Mouse (Mus musculus) macrophage (primary cell): ENCODE data around the gene Sphkap. TPM values are rescaled to one million over a fixed set of nuclear protein-coding genes. Genes with fewer than 3 reads are reported as not detected.

Source experiments
- H3K27ac ChIP-seq: fragments of 350-480 bp; formaldehyde crosslinking; 2 replicates; pipeline ENCODE4 v1.9.0; 2021
- H3K36me3 ChIP-seq: fragments of 350-480 bp; formaldehyde crosslinking; 2 replicates; pipeline ENCODE4 v1.9.0; 2021; ENCODE audit errors: inconsistent target
- H3K4me3 ChIP-seq: fragments of 350-480 bp; formaldehyde crosslinking; 2 replicates; pipeline ENCODE4 v1.9.0; 2021; ENCODE audit errors: inconsistent target
- H3K79me2 ChIP-seq: fragments of 350-480 bp; formaldehyde crosslinking; 2 replicates; pipeline ENCODE4 v1.9.0; 2021; ENCODE audit errors: inconsistent target
- WGBS: methylation state at CpG from one replicate; pipeline ENCODE4 v1.1.7; 2026; ENCODE audit warnings: inconsistent platforms; ENCODE audit not compliant: missing documents; 5-methylcytosine and 5-hydroxymethylcytosine counted together
- polyA plus RNA-seq: library from polyadenylated mRNA; stranded (reverse); fragments of 250-400 nt; gene quantifications from 3 replicates; pipeline ENCODE4 v1.2.4, GENCODE M21; 2018; ENCODE audit warnings: inconsistent platforms

Gene Sphkap
- polyA plus RNA-seq, 1 experiment from 2014 or later, result not detected

- Histone ChIP-seq H3K79me2 (no peaks in the 10 kb centered on the region), H3K36me3 (no peaks in the 10 kb centered on the region), H3K4me3 (no peak overlapping the region), H3K27ac (no peak overlapping the region)
- WGBS, result 57% methylated on average over 1 of the region's 1 CpGs
These were observed 189.7 kb downstream of the Sphkap start for GRCm38 (mm10) chr1:83218260-83218659.

GRCm38 (mm10) chr1:83209981-83210380 is 198.0 kb downstream of the Sphkap start:
- H3K36me3 ChIP-seq, result no peaks in the 10 kb centered on the region
- no peaks in the 10 kb centered on the region for H3K79me2 ChIP-seq
- no peak overlapping the region for H3K4me3 ChIP-seq
- H3K27ac ChIP-seq, result no peak overlapping the region
- 43% methylated on average over 1 of the region's 1 CpGs for WGBS

Other genes with a start within 250 kb of the Sphkap start
- gene Daw1, start 248.4 kb downstream of the Sphkap start, polyA plus RNA-seq, result not detected in 3 replicates